25 mouse cellular contexts compared by ENCODE assay signal in the genomic region with DNA sequence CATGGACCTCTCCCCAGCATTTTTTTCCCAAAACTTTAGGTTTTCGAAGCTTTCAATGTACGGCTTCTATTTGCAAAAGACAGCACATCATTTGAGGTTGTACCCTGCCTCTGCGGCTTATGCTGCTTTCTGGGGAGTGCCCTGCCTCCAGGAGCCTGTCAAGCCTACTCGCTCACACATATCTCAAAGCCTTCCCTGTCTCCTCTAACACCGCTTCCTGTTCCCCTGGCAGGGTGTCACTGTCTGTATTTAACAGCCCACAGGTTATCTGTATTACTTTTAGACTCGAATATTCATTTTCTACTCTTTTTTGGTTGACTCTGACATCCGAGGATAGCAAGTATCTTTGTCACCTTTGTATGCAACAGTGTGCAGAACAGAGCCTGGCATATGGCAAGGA.
A peak's percentile ranks its signal among the peaks of the same experiment; 100 is the strongest.
DNase-seq lines count a peak whose midpoint lies in the region; ATAC-seq lines count a peak whose summit lies in the region.
"Had no signal": no experiment of that assay in that cellular context is flagged by ENCODE, and none has a peak within 500 bp of the region (broad histone marks: within the 10 kb centered on the region; RNA-seq: fewer than 3 reads in every experiment).

No protein-coding gene starts in this region.

- peak; percentile 14 to 28 for DNase-seq in frontal cortex, postnatal 36 days (ENCODE audit: low spot score in 2 of 2)
- no peak for DNase-seq in frontal cortex, postnatal 10 days (ENCODE audit: low spot score in 2 of 2)
- no peak for DNase-seq in heart, embryonic 10.5 days (ENCODE audit: low spot score)
- peak; percentile 24 for DNase-seq in thymus, postnatal 4 days
- no peak for DNase-seq in thymus, postnatal 0 days (ENCODE audit: low spot score)
- DNase-seq in adrenal gland, adult 2 months, result no peak
- DNase-seq: adrenal gland, postnatal 10 days; cerebellum, adult 18-20 months; cerebellum, postnatal 10 days; kidney, adult 11 months; kidney, postnatal 14 days; lung, postnatal 36 days; right cerebral cortex, postnatal 4 days had no signal

- peaks cover 9% of the 10 kb centered on the region for H3K4me1 ChIP-seq in heart, embryonic 15.5 days (replicated peaks)
- peaks cover 33% of the 10 kb centered on the region for H3K4me1 ChIP-seq in heart, embryonic 10.5 days
- H3K4me1 ChIP-seq: forebrain, embryonic 13.5 days; hindbrain, embryonic 10.5 days; hindbrain, embryonic 15.5 days; liver, embryonic 15.5 days; midbrain, embryonic 13.5 days; neural tube, embryonic 13.5 days had no signal

- WGBS in heart, embryonic 15.5 days, result 45% methylated on average over 7 of the region's 7 CpGs
- WGBS in heart, embryonic 10.5 days, result 39% methylated on average over 7 of the region's 7 CpGs

- H3K4me2 ChIP-seq in heart, embryonic 15.5 days, result no peak overlapping the region
- H3K4me2 ChIP-seq: forebrain, embryonic 13.5 days; hindbrain, embryonic 15.5 days; limb, embryonic 12.5 days; liver, embryonic 15.5 days; lung, embryonic 15.5 days; midbrain, embryonic 13.5 days; neural tube, embryonic 13.5 days had no signal

- H3K27ac ChIP-seq in heart, embryonic 15.5 days, result peak overlapping the region; percentile 26; the same call in 1 of the 2 replicates
- H3K27ac ChIP-seq in heart, embryonic 10.5 days, result no peak overlapping the region
- H3K27ac ChIP-seq: forebrain, embryonic 13.5 days; hindbrain, embryonic 10.5 days; hindbrain, embryonic 15.5 days; limb, embryonic 12.5 days; liver, embryonic 15.5 days; lung, embryonic 15.5 days; midbrain, embryonic 13.5 days; neural tube, embryonic 13.5 days; stomach, postnatal 0 days had no signal

- no peaks in the 10 kb centered on the region for H3K27me3 ChIP-seq in heart, embryonic 15.5 days
- H3K27me3 ChIP-seq in heart, embryonic 10.5 days (ENCODE audit: insufficient read depth, poor library complexity, severe bottlenecking), result no peaks in the 10 kb centered on the region
- H3K27me3 ChIP-seq: forebrain, embryonic 13.5 days; hindbrain, embryonic 15.5 days; limb, embryonic 12.5 days; liver, embryonic 15.5 days; lung, embryonic 15.5 days; midbrain, embryonic 13.5 days; neural tube, embryonic 13.5 days had no signal

- H3K9ac ChIP-seq in heart, embryonic 15.5 days, result no peak overlapping the region
- H3K9ac ChIP-seq: forebrain, embryonic 13.5 days; hindbrain, embryonic 15.5 days; limb, embryonic 12.5 days; liver, embryonic 15.5 days; lung, embryonic 15.5 days; midbrain, embryonic 13.5 days; neural tube, embryonic 13.5 days had no signal

- H3K36me3 ChIP-seq in heart, embryonic 15.5 days, result 0 out of 2 replicates have a peak, but pooled peaks cover 3% of the 10 kb centered on the region
- H3K36me3 ChIP-seq in heart, embryonic 10.5 days, result no peaks in the 10 kb centered on the region
- H3K36me3 ChIP-seq: hindbrain, embryonic 10.5 days; hindbrain, embryonic 15.5 days; liver, embryonic 15.5 days; midbrain, embryonic 13.5 days; neural tube, embryonic 13.5 days had no signal

- no peak for ATAC-seq in heart, embryonic 15.5 days (replicated peaks; ENCODE audit: insufficient number of reproducible peaks, insufficient read depth, low FRiP score, low read depth)
- ATAC-seq: forebrain, embryonic 13.5 days; inflammation-experienced regulatory T-cells, adult 6 months; midbrain, embryonic 13.5 days had no signal

- H3K4me3 ChIP-seq in heart, embryonic 15.5 days, result no peak overlapping the region
- no peak overlapping the region for H3K4me3 ChIP-seq in heart, embryonic 10.5 days
- H3K4me3 ChIP-seq: forebrain, embryonic 13.5 days; hindbrain, embryonic 10.5 days; hindbrain, embryonic 15.5 days; limb, embryonic 12.5 days; liver, embryonic 15.5 days; lung, embryonic 15.5 days; megakaryocyte, embryonic 14.5 days; midbrain, embryonic 13.5 days; neural tube, embryonic 13.5 days had no signal

- no peaks in the 10 kb centered on the region for H3K9me3 ChIP-seq in heart, embryonic 15.5 days (replicated peaks)
- no peaks in the 10 kb centered on the region for H3K9me3 ChIP-seq in heart, embryonic 10.5 days
- H3K9me3 ChIP-seq: forebrain, embryonic 13.5 days; hindbrain, embryonic 10.5 days; hindbrain, embryonic 15.5 days; limb, embryonic 12.5 days; liver, embryonic 15.5 days; lung, embryonic 15.5 days; megakaryocyte, embryonic 14.5 days; midbrain, embryonic 13.5 days; neural tube, embryonic 13.5 days had no signal

Comparison
In these comparisons a context has a peak if more than half of its experiments do, and no peak if none do; other contexts are left out.
1. DNase-seq: peak in frontal cortex, postnatal 36 days (2 of 2) and thymus, postnatal 4 days (single experiment); none in frontal cortex, postnatal 10 days (0 of 2), heart, embryonic 10.5 days (single experiment), thymus, postnatal 0 days (single experiment) and adrenal gland, adult 2 months (single experiment).